Mouse (Mus musculus) thymus, postnatal 36 days (tissue): ENCODE data around the gene Cplx3.

Experiments
- DNase-seq, 2 experiments: peaks; one replicate each; pipeline ENCODE4 v3.0.0; 2022; ENCODE audit warnings: mixed read lengths in 2 of 2

Cplx3 gene

GRCm38 (mm10) chr9:57600620-57601352 lies 5.3 kb downstream of the Cplx3 start:
- no peak for DNase-seq

DNA sequence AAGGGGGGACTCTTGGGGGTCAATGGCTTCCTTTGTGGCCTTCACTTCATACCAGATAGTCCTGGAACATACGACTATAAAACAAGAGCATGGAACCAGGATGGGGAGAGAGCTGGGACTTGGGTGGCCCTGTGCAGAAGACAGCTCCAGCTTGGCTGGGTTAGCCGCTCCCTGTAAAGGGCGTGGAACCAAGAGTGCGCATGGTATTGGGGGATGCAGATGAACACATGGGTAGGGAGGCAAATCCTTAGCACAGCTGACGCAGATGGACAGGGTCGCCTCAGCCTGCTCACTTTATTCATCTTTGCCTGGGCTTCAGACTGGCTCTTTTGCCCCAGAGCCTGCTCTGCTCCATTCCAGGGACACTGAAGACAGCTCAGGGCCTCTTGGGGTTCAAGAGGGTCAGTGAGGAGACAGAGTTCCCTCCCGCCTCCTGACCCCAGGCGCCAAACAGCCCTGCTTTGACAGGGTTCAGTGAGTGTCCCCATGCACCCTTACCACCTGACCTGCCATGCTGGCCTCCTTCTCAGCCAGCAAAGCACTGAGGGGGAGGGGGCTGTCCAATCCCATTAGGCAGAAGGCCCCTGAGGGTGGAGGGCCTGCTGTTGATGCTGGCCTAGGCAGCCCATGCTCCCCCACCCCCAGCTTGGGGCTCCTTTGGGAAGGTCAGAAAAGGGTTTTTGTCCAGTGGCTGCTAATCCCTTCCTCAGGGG lies 7.1 kb downstream of the Cplx3 start:
- no peak for DNase-seq

GRCm38 (mm10) chr9:57597929-57598382 lies 8.1 kb downstream of the Cplx3 start:
- DNase-seq = no peak

DNA sequence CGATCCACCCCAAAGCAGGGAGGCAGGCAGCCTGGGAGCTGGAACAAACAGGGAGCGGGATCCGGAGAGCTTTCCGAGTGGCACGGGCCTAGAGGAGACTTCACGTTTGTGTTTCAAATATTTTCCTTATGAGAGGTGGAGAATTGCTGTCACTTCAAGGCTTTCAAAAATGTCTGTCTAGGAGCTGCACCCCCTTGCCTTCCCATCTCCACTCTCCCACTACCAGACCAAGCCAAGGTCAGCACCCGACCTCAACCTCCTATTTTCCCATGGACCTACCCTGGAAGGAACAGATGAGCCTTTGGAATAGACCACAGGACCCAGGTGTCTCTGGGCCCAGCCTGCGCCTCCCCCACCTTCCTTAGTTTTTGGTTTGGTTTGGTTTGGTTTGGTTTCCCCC lies 8.8 kb downstream of the Cplx3 start:
- no peak for DNase-seq

- DNase-seq = no peak
Measured at GRCm38 (mm10) chr9:57594174-57594509, 11.9 kb downstream of the Cplx3 start.

DNA sequence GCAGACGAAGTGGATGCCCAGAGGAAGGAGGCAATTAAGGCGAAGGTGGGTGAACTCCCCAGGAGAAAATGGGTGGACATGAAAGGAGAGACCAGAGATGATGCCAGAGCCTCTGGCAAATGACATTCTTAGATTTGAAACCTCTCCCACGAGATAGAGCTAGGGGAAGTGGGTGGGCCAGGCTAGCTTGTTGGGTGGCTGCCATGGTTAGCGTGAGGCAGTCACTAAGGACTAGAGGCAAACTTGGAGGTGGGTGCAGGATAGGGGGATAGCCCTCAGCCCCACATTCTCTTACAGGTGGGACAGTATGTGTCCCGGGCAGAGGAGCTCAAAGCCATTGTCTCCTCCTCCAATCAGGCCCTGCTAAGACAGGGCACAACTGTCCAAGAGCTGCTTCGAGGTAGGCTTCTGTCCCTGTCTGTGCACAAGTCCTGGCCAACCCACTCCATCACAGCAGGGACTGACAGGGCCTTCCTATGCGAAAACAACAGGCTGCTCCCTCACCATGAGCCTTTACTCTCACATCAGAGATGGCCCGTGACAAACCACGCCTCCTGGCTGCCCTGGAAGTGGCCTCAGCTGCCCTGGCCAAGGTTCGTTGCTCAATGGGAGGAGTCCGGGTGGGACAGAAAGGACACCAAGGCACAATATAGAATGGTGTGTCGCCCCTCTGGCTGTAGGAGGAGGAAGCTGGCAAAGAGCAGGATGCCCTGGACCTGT lies 12.5 kb downstream of the Cplx3 start:
- no peak for DNase-seq

GRCm38 (mm10) chr9:57590726-57591125 lies 15.4 kb downstream of the Cplx3 start:
- DNase-seq = no peak

GRCm38 (mm10) chr9:57589224-57590126 lies 16.6 kb downstream of the Cplx3 start, which contains the start of gene Ulk3:
Ulk3 (plus strand) TSS chr9:57589452.
- peak; percentile 90 to 92 for DNase-seq

DNA sequence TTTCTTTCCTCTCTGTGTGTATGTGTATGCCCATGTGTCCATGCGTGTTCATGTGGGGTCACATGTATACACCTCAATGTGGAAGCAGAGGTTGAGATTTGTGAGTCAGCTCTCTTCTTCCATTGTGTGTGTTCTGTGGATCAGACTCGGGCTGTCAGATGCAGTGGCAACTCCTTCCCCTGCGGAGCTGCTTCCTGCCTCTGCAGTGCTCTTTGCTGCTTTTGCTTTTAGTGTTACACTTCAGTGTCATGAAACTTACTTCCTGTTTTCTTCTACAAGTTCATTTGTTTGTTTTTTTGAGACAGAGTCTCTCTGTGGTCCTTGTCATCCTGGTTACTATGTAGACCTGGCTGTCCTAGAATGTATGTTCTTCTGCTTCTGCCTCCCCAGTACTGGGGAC lies 21.1 kb downstream of the Cplx3 start:
- DNase-seq = no peak

DNA sequence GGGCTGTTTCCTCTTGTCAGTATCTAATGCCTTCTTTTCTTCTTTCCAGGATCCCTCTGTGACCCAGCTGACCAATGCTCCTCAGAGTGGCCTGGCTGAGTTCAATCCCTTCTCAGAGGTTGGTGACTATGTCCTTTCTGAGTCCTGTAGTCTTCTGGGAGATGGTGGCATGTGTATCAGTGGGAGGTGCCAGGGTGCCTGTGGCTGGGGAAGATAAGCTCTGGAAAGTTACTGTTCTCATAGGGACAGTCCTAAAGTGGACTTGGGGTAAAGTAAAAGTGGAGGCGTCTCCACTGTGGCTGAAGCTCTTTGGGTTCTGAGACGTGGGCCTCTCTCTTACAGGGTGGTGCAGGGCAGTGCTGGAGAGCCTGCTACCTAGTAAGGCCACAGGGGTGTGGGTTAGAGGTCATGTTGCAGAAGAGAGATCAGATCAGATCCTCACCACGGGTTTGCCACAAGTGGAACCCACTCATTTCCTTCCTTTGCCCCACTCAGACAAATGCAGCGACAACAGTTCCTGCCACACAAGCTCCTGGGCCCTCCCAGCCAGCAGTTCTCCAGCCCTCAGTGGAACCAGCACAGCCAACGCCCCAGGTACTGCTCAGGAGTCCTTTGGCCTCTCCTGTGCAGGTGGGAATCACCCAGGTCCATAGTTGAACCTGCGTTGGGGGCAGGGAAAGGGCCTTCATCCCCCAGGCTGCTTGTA lies 28.8 kb downstream of the Cplx3 start:
- no peak for DNase-seq

DNA sequence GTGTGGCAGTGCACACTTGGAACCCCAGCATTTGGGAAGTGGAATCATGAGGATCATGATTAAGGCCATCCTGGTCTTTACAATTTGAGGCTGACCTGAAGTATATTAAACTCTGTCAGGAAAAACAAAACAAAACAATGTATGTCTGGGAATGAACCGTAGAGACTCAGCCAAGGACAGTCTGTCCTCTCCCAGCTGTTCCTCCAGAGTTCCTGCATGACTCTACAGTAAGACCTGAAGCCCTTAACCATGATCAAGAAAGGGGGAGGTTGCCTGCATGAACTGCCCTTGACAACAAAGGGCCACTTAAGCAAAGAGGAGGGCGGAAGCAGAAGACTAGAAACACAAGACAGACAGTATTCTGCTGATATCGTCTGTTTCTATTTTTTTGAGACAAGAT lies 30.5 kb downstream of the Cplx3 start:
- no peak for DNase-seq

DNA sequence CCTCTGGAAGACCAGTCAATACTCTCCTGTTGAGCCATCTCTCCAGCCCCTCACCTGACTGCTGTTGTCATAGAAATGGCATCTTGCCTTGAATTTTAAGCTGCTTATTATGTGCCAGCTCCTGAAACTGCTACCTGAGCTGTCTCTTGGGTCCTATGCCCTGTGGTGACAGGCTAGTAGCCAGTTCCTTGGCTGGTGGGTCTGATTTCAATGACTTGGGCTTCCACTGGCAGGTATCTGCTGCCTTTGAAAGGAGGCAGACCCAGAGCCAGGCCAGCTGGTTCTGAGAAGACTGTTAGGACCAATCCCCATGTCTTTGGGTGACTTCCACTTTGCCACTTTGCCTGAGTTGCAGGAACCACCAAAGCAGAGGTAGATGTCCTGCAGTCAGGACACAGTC lies 31.7 kb downstream of the Cplx3 start:
- DNase-seq = no peak

GRCm38 (mm10) chr9:57568500-57568899 lies 37.6 kb downstream of the Cplx3 start:
- no peak for DNase-seq

- DNase-seq = no peak
Measured at GRCm38 (mm10) chr9:57566846-57567245, 39.2 kb downstream of the Cplx3 start.

DNA sequence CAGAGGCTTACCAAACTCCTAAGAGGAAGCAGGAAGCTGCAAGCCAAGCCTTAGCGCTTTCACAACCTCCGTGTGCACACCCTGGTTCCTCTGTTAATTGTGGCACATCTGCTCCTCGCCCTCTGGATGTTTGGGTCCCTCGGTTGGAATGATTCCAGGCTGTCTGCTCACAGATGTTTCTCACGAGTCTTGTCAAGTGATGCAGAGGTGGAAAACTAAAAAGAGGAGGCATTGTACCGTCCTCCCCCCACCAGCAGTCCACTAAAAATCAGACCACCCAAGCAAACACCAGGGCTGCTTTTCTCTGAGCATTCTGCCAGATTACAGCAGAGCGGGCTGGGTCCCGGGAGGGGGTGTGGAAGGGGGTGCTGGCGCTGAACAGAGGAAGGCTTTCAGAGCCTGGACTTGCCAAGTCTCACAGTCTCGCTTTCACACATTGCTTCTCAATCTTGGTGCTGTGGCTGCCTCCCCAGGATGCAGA lies 40.3 kb downstream of the Cplx3 start:
- no peak for DNase-seq

DNA sequence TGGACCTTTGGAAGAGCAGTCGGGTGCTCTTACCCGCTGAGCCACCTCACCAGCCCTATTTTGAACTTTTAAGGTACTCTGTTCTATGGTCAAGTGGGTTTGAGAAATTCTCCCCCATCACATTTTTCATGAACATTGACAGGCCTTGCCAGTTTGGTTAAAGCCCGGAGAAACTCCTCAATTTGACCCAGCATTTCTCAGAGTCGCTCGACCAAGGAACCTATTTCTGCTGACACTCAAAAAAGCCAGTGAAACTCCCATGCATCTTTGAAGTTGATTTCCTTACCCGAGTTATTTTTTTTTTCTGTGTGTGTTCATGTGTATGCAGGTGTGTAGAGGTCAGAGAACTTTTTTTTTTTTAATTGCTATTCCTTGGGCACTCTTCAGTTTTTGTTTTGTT lies 41.5 kb downstream of the Cplx3 start:
- no peak for DNase-seq

DNA sequence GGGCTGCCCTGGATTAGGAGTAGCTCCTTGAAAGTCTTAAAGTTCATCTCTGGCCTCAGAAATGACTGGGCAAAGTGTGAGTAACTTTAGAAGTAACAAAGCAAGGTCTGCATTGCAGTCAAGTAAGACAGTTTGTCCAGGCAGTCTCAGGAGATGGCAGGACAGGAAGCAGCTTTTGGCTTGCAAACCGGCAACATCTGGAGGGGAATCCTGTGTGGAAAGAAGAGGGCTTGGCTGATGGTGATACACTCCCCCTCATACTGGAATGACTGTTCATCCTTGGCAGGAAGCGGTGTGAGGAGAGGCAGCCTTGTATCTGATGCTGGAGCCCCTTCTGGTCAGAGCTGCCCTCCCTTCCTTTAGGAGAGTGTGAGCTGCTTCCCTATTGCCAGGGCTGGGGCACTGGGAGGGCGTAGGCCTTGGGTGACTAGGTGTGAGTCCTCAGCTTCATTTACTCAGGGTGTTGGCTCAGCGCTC lies 43.1 kb downstream of the Cplx3 start:
- DNase-seq = no peak

- DNase-seq = no peak
Measured at GRCm38 (mm10) chr9:57561711-57562099, 44.4 kb downstream of the Cplx3 start.

- peak; percentile 89 to 92 for DNase-seq
Measured at GRCm38 (mm10) chr9:57560861-57561710, 45.0 kb downstream of the Cplx3 start, which contains the start of gene Scamp2. Scamp2 (plus strand) TSS chr9:57560943.

- no peak for DNase-seq
Measured at GRCm38 (mm10) chr9:57560263-57560662, 45.8 kb downstream of the Cplx3 start.

DNA sequence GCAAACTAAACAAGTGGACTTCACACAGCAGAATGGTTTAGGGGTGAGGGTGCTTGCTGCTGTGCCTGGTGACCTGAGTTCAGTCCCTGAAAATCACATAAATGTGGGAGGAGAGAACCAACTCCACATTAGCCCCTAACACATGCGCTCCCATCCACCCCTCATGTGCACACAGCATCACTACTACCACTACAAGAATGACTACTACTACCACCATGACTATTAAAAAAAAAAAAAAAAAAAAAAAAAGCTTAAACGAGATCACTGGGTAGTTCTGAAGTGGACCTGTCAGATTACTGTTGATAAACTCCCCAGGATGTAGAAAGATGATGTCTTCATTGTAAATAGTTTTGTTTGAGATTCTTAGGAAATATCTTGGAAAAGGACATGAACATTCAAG lies 46.5 kb downstream of the Cplx3 start:
- DNase-seq = no peak
